Mouse (Mus musculus) frontal cortex, postnatal 14 days (tissue): ENCODE results near the gene Omt2b.
"Not testable (repeated sequence)": the region's sequence is repeated elsewhere in the genome, so short reads cannot be mapped to it uniquely, and the experiment has no call there.

Experiments
- DNase-seq, 2 experiments: peaks; one replicate each; pipeline ENCODE4 v3.0.0; 2022; ENCODE audit warnings: low spot score in 2 of 2

Gene Omt2b

DNA sequence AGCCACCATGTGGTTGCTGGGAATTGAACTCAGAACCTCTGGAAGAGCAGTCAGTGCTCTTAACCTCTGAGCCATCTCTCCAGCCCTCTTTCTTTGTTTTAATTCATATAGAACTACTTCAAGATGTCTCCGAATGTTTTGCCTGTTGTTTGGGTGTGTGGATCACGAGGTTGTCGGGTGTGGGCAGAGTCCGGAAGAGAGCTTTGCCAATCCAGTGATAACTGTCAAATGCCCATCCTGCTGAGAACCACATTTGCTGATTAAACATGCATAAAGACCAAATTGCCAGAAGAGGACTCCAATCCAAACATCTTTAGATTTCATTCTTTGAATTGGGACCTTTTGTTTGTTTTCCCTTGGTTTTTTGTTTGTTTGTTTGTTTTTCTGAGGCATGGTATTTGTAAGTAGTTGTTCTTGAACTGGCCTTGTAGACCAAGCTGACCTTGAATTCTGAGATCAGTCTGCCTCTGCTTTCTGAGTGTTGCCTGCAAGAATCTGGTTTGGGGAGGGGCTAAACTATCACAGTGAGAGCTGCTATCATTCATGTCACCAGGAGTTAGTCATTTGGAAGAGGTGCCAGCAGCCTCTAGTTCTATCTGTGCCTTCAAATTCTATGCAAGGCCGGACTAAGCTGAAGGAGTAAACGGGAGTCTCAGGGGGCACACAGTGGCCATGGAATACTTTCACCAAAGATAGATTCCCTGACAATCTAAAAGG is 24.3 kb downstream of the Omt2b start:
- no peak for DNase-seq

- DNase-seq = no peak
Observed at GRCm38 (mm10) chr9:78354665-78355578, 27.5 kb downstream of the Omt2b start.

DNA sequence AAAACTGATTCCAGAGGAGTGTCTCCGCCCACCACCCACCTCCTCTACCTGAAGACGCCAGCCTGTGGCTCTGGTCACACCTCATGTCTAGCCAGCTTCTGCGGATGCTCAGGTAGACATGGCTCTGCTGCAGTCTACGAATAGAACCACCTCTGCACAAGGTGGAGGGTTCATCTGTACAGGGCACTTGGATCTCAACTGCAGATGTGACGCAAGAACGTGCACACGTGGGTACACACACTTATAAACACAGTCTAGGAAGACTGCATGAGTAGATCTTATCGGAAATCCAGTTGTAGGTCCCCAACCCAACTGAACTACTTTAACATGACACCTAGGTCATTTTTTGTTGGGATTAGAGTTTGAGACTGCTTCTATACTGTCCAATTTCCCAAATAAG is 28.2 kb downstream of the Omt2b start, which contains the start of gene Gsta2:
TSS of gene Gsta2 (minus strand) at position 178 of the 400 bp plus-strand sequence.
- no peak for DNase-seq

DNA sequence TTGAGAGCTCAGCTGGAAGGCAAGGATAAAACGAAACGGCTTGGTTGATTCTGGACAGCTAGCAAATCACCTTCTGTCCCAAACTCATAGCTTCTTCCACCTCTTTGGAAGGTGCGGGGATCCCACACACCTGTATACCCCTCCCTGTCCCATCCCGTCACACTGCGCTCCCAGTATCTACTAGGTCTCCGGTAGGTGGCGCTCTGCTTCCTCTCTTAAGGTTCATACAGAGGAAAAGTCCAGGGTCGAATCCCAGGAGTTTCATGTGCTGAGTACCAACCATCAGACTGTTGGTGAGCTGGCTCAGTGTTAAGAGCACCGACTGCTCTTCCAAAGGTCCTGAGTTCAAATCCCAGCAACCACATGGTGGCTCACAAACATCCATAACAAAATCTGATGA is 30.7 kb downstream of the Omt2b start:
- DNase-seq = peak in 1 of 2 experiments; percentile 10

DNA sequence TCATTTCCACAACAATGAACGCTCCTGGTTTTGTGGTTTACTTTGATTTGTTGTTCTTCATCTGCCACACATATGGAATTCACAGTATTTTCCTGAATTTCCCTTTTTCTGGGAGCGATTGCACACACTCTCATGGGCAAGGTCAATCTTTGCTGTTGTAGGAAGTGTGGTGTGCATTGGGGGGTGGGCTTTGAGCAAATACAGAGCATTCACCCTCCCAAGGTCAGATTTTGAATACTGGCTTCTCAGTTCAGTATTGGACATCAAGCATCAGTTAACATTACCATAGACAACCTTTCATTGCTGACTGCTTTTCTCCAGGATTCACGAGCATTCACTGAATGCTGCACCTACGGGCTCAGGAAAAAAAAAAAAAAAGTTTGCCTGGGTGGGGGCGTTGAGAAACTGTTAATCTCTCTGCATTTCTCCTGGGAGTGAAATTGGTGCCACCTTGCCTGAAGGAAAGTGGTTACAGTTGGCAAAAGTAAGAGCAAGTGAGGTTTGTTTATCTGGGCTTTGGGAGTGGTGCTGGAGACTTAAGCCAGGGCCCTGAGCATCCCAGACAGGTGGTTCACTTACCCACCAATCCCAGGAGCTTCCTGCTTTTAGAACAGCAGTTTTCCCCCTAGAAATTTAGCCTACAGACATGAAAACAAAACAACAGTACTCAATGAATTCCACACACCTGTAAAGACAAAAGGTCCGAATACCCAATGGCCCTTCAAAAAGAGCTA is 32.5 kb downstream of the Omt2b start:
- DNase-seq = no peak

GRCm38 (mm10) chr9:78360484-78360872 is 33.1 kb downstream of the Omt2b start:
- DNase-seq = no peak

DNA sequence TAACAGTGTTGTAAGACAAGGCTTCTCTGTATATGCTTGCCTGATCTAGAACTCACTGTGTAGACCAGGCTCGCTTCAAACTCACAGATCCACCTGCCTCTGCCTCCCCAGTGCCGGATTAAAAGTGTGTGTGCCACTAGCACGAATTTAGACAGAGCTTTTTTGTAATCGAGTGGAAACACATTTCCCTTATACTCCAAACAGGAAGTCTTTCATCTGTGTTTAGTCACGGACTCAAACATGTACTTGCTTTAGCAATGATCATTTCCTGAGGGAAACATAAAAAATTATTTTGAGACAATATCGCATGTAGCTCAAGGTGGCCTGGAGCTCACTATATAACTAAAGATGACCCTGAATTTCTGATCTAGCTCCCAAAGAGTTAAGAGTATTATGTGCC is 36.0 kb downstream of the Omt2b start:
- DNase-seq = no peak

DNA sequence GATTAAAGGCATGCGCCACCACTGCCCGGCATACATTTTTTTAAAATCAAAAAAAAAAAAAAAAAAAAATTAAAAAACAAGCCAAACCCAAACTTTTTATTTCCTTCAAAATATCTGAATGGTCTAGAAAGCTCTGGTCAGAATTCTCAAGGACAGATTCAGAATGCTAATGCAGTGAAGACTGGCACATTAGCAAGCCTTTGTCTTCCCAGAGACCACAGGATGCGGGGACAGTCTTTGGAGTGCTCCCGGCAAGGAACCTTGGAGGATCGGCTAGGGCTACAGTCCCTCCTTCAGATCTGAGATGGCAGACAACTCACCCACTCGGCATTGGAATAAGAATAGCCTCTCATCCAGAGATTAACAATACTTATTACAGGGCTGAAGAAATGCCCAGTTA is 37.3 kb downstream of the Omt2b start:
- no peak for DNase-seq

DNA sequence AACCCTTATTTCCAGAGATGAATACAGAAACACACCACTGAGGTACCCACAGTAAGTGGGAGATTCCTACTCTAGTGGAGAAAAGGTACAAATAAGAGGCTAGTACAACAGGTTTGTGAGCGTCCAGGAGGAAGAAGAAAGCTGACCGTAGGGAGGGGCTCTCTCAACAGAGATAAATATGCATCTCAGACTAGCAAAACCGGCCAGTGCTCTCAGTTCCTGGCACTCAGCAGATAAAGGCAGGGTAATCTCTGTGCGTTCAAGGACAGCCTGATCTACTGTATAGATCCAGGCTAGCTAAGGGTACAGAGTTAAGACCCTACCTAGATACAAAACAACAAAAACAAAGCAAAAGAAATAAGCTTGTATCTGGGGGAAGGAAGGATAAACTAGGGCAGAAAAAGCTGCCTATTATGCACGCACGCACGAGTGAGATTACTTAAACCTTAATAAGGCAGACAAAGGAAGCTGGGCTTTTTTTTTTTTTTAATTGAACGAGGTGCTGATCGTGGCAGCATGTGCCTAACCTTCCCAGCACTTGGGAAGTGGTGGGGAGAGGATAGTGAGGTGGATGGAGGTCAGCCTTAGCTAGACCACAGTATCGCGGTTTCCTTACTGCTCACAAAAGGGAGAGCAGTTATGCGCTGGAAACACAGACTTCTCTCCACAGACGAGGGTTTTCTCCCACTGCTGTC is 38.6 kb downstream of the Omt2b start:
- DNase-seq = no peak

DNA sequence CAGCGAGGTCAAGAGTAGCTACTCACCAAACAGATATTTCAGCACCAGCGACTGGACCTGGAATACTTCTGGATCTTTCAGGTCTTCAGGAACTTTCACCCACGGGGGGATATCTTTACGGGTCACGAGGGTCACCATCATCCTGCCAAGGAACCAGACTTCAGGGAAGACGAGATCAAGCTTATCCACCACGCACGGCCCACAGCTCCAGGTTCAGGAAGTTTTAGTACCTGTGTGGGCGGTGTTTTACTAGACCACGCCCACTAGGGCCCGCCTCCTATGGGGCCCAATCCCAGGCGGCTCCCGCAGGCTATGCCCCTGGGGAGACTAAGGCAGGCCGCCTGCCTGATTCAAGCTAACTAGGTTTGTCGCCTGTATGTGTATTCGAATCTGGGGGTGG is 40.6 kb downstream of the Omt2b start, which contains the start of gene Dppa5a:
TSS of gene Dppa5a (minus strand) at position 219 of the 400 bp plus-strand sequence.
- not testable (repeated sequence) for DNase-seq

GRCm38 (mm10) chr9:78368671-78369293 is 41.4 kb downstream of the Omt2b start:
- DNase-seq = no peak

DNA sequence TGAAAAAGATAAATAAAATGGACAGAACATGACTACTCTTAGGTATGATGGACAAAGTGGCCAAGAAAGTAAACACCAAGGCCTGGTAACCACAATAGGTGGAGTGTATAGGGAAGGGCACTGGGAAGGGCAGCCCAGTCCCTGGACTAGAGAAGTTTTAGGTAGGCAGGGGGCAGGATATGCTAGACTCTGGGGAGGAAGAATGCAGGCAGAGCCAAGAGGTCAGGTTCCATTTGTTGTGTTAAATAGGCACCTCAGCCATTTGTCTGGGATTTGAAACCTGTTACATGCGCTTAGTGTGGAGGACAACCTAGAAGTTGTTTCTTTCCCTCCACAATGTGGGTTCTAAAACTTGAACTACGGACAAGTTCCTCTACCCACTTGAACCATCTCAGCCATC is 42.0 kb downstream of the Omt2b start:
- DNase-seq = no peak

GRCm38 (mm10) chr9:78369786-78370185 is 42.4 kb downstream of the Omt2b start:
- no peak for DNase-seq

DNA sequence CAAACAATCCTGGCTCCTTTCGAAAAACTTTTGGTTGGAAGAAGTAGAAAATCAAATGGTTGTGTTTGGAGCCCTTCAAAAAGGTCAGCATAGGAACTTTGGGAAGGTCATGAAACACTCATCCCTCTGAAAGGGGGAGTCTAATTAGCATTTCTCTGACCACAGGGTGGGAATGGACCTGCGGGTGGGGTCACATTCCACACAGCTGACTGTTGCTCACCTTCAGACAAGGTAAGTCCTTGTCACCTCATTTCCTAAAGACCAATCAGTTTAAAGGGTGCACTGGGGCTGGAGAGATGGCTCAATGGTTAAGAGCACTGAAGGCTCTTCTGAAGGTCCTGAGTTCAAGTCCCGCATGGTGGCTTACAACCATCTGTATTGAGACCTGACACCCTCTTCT is 44.1 kb downstream of the Omt2b start:
- no peak for DNase-seq

DNA sequence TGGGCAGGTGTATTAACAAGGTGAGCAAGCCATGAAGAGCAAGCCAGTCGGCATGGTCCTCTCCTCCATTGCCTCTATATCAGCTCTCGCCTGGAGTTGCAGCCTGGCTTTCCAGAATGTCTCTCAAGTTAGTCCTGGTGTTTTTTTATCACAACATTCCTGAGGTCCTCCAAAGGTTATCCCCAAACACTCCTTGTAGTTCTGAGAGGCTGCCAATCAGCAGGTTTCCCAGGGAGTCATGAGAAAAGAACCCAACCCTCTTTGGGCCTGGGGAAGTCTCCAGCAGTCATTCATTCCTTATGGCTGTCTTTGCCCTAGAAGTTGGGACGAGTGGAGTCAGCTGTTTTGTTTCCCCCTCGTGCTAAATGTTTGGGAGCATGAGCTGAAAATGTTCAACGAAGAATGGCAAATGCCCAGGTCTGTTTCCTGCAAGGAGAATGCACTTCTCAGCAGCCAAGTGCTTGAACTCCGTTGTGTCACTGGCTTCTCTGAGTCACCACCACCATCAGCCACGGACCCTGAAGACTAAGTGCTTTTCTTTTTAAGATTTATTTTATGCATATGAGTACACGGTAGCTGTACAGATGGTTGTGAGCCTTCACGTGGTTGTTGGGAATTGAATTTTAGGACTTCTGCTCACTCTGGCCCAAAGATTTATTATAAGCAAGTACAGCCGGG is 45.6 kb downstream of the Omt2b start:
- no peak for DNase-seq

DNA sequence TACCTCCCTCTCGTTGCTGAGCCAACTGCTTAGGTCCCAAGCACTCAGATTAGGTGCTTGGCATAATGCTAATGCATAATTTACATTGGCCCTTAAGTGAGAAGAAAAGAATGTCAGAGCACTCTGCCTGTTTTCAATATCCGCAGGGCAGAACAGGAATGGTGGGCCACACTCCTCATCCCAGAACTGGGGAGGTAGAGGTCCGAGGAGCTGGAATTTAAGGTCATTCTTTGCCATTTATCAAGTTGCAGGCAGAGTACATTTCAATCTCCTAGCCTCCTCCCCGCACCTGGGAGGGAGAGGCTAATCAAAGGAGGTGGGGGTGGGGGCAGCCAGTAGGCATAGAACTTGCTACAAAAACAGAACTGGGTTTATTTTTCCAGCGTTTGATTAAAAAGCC is 47.0 kb downstream of the Omt2b start:
- no peak for DNase-seq

GRCm38 (mm10) chr9:78374885-78375389 is 47.5 kb downstream of the Omt2b start:
- DNase-seq = no peak

GRCm38 (mm10) chr9:78375486-78375885 is 48.1 kb downstream of the Omt2b start:
- no peak for DNase-seq

GRCm38 (mm10) chr9:78377546-78377945 is 50.2 kb downstream of the Omt2b start:
- DNase-seq = no peak

DNA sequence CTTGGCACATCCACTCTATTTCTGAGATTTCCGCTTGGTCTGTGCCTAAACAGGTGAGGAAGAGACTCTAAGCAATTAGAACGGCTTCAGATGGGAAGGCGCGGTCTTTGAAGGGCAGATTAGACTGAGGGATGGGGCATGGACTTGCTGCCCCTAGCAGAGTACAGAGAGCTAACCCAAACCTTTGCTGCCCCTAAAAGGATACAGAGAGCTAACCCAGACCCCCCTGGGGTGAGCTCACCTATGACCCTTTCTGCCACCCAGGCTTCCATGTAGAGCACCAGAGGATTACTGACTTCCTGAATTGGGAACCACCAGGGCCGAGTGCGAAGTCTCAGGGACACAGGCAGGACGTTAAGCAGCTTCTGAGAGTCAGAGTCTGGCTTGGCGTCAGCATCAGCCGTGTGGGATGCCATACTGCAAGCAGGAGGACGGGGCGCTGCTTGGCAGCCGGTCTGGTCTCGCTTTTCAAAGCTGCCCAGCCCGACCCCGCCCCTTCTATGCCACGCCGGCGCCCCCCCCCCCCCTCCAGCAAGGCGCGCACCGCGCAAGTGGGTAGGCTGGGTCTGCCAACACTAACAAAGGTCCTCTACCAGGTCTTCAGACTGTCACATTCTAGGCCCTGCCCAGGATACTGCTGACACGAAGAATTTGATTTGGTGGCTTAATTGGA is 50.9 kb downstream of the Omt2b start, which contains the start of gene Ooep:
TSS of gene Ooep (minus strand) at position 613 of the 673 bp plus-strand sequence.
- DNase-seq = peak in 1 of 2 experiments; percentile 12
